Mouse (Mus musculus) forebrain, embryonic 11.5 days (tissue): ENCODE data around the gene Chmp1a. TPM values are rescaled to one million over a fixed set of nuclear protein-coding genes. Genes with fewer than 3 reads are reported as not detected.
A peak's percentile ranks its signal among the peaks of the same experiment; 100 is the strongest.
"Not testable (repeated sequence)": the region's sequence is repeated elsewhere in the genome, so short reads cannot be mapped to it uniquely, and the experiment has no call there.

Experiments
- ATAC-seq: fragments of 200-750 bp; cut with Nextera tagmentation; replicated peaks from 2 replicates; pipeline ENCODE4 v1.8.0; 2017; ENCODE audit warnings: moderate TSS enrichment; ENCODE audit not compliant: low FRiP score
- DNase-seq: peaks from one replicate; pipeline ENCODE4 v3.0.0-alpha.2; 2017; ENCODE audit warnings: low spot score
- H3K27ac ChIP-seq: fragments of 300-500 bp; sonication (generic); 2 replicates; pipeline ENCODE4 v1.5.1; 2014; ENCODE audit warnings: low read depth, low read length
- H3K27me3 ChIP-seq: fragments of 300-500 bp; sonication (generic); 2 replicates; pipeline ENCODE4 v1.6.1; 2014; ENCODE audit warnings: mild to moderate bottlenecking, low read length, mixed read lengths; ENCODE audit not compliant: control insufficient read depth, insufficient read depth
- H3K36me3 ChIP-seq: fragments of 300-500 bp; sonication (generic); 2 replicates; pipeline ENCODE4 v1.6.1; 2014; ENCODE audit warnings: mild to moderate bottlenecking, low read length, moderate library complexity, mixed read lengths; ENCODE audit not compliant: control insufficient read depth, insufficient read depth
- H3K4me1 ChIP-seq: fragments of 300-500 bp; sonication (generic); replicated peaks from 2 replicates; pipeline ENCODE4 v1.6.1; 2014; ENCODE audit warnings: low read length, mixed read lengths; ENCODE audit not compliant: control insufficient read depth, insufficient read depth
- H3K4me2 ChIP-seq: fragments of 300-500 bp; sonication (generic); 2 replicates; pipeline ENCODE4 v1.6.1; 2014; ENCODE audit warnings: low read depth, mild to moderate bottlenecking, low read length, moderate library complexity, mixed read lengths; ENCODE audit not compliant: severe bottlenecking
- H3K4me3 ChIP-seq: fragments of 300-500 bp; sonication (generic); 2 replicates; pipeline ENCODE4 v1.5.1; 2014; ENCODE audit warnings: low read depth, low read length
- H3K9ac ChIP-seq: fragments of 300-500 bp; sonication (generic); 2 replicates; pipeline ENCODE4 v1.6.1; 2014; ENCODE audit warnings: low read length
- H3K9me3 ChIP-seq: fragments of 300-500 bp; sonication (generic); 2 replicates; pipeline ENCODE4 v1.6.1; 2016; ENCODE audit warnings: low read length, mixed read lengths; ENCODE audit not compliant: control insufficient read depth
- WGBS: fragments of 180-500 bp; shearing (Covaris S2); extraction: QIAGEN DNeasy Blood & Tissue Kit; methylation state at CpG from one replicate; pipeline ENCODE4 v1.1.7; 2014; 5-methylcytosine and 5-hydroxymethylcytosine counted together
- polyA plus RNA-seq: library from polyadenylated mRNA; unstranded; fragments of >200 nt; fragmentation: Nextera tagmentation; extraction: Ambion mirVana; gene quantifications from 2 replicates; pipeline ENCODE4 v1.2.1, GENCODE M21; 2014

The Chmp1a gene
- polyA plus RNA-seq, 1 experiment from 2014 or later = 117 TPM

DNA sequence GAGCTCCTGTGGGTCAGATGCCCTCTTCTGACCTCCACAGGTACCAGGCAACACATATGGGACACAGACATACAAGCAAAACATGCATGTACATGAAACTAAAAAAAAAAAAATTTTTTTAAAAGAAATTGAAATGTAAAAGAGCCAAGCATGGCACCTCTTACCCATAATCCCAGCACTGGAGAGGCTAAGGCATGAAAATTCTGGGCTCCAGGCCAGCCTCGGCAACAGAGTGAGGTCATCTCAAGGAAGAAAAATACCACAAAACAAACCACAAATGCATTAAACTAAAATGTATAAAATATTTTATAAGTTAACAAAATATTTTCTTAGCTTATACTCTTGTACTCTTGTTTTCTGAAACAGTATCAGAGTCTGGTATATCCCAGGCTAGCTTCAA lies 8.4 kb upstream of the Chmp1a start:
- H3K4me1 ChIP-seq = peaks cover 9% of the 10 kb centered on the region; the same call in 1 of the 2 replicates
- no peak overlapping the region for H3K9ac ChIP-seq
- DNase-seq (no peak), ATAC-seq (no peak)
- H3K4me3 ChIP-seq = no peak overlapping the region
- H3K27ac ChIP-seq = no peak overlapping the region
- WGBS = 92% methylated on average over 1 of the region's 1 CpGs
- no peaks in the 10 kb centered on the region for H3K36me3 ChIP-seq
- H3K9me3 ChIP-seq = no peaks in the 10 kb centered on the region
- no peaks in the 10 kb centered on the region for H3K27me3 ChIP-seq
- H3K4me2 ChIP-seq = no peak overlapping the region

- ATAC-seq = no peak
- WGBS = 88% methylated on average over 3 of the region's 3 CpGs
- peaks cover 13% of the 10 kb centered on the region; the same call in 1 of the 2 replicates for H3K4me1 ChIP-seq
These were observed 2.9 kb upstream of the Chmp1a start for GRCm38 (mm10) chr8:123215430-123215829.

GRCm38 (mm10) chr8:123213118-123213772 lies 682 bp upstream of the Chmp1a start:
- peak overlapping the region; percentile 94 for H3K4me2 ChIP-seq
- WGBS = 24% methylated on average over 22 of the region's 22 CpGs
- DNase-seq (no peak), ATAC-seq (no peak; the same call in 1 of the 2 replicates)
- H3K27me3 ChIP-seq = no peaks in the 10 kb centered on the region
- H3K9me3 ChIP-seq = no peaks in the 10 kb centered on the region
- peak overlapping the region; percentile 54 for H3K9ac ChIP-seq
- H3K4me3 ChIP-seq = peak overlapping the region; percentile 94
- H3K27ac ChIP-seq = peak overlapping the region; percentile 9; the same call in 1 of the 2 replicates
- peaks cover 2% of the 10 kb centered on the region; the same call in 1 of the 2 replicates for H3K36me3 ChIP-seq
- peaks cover 13% of the 10 kb centered on the region; the same call in 1 of the 2 replicates for H3K4me1 ChIP-seq

More at GRCm38 (mm10) chr8:123215430-123215829, 2.9 kb upstream of the Chmp1a start:
- Histone ChIP-seq H3K36me3 (no peaks in the 10 kb centered on the region), H3K27ac (no peak overlapping the region), H3K9me3 (no peaks in the 10 kb centered on the region), H3K4me3 (no peak overlapping the region), H3K27me3 (no peaks in the 10 kb centered on the region), H3K4me2 (no peak overlapping the region), H3K9ac (no peak overlapping the region)
- no peak for DNase-seq

- H3K4me1 ChIP-seq = peaks cover 13% of the 10 kb centered on the region; the same call in 1 of the 2 replicates
These were observed 687 bp downstream of the Chmp1a start for GRCm38 (mm10) chr8:123211876-123212275.

DNA sequence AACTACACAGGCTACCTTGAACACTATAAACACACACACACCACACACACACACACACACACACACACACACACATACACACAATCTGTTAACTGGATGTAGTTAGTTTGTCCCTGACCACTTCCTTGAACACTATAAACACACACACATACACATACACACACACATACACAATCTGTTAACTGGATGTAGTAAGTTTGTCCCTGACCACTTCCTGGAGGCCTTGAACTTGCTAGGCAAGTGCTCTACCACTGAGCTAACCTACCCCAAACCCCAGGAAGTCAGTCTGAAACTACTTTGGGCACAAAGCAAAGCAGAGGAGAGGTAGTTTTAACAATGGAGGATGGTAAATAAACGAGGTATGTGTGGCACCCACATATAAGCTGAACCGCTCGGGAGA lies 9.0 kb downstream of the Chmp1a start:
- 94% methylated on average over 3 of the region's 3 CpGs for WGBS
- H3K4me3 ChIP-seq = no peak overlapping the region
- H3K9ac ChIP-seq = no peak overlapping the region
- H3K4me1 ChIP-seq = no peaks in the 10 kb centered on the region
- ATAC-seq = no peak
- H3K27me3 ChIP-seq = no peaks in the 10 kb centered on the region
- no peaks in the 10 kb centered on the region for H3K9me3 ChIP-seq
- H3K27ac ChIP-seq = no peak overlapping the region
- H3K36me3 ChIP-seq = no peaks in the 10 kb centered on the region; the same call in 1 of the 2 replicates
- no peak overlapping the region for H3K4me2 ChIP-seq
- DNase-seq = no peak

More at GRCm38 (mm10) chr8:123211876-123212275, 687 bp downstream of the Chmp1a start:
- WGBS = 56% methylated on average over 10 of the region's 10 CpGs
- H3K9ac ChIP-seq = peak overlapping the region; percentile 89
- H3K36me3 ChIP-seq = peaks cover 2% of the 10 kb centered on the region; the same call in 1 of the 2 replicates
- H3K9me3 ChIP-seq = no peaks in the 10 kb centered on the region
- H3K4me3 ChIP-seq = peak overlapping the region; percentile 94
- ATAC-seq = no peak
- no peak overlapping the region for H3K27ac ChIP-seq
- H3K4me2 ChIP-seq = peak overlapping the region; percentile 94
- no peaks in the 10 kb centered on the region for H3K27me3 ChIP-seq
- no peak for DNase-seq

DNA sequence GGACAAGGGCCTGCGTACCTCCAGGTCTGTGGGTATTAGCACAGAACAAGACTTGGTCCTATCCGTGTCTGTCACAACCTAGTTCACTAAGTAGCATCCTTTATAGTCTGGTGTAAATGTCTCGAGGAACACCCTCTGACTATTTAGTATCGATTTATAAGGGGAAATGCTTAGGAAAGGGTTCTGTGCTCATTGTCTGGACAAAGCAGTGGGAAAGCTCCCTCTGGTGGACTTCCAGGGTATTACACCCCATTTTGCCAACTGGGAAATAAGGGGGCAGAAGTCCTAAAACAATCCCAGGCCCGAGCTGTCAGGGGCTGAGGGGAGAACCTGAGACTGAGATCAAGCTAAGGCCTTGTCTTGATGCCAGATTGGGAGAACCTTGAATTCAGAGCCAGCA lies 10.3 kb downstream of the Chmp1a start:
- H3K27ac ChIP-seq = no peak overlapping the region

DNA sequence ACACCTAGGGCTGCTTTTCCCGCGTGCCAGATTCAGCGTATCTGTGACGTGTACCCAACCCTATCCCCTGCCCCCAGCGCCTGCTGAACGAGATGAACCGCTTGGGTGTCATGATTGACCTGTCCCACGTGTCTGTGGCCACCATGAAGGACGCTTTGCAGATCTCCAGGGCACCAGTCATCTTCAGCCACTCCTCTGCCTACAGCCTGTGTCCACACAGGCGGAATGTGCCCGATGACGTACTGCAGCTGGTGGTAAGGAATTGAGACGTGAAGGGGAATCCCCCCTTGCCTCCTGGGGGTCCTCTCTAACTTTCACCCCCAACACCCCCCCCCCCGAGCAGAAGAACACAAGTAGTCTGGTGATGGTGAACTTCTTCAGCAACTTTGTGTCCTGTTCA lies 12.7 kb downstream of the Chmp1a start:
- DNase-seq (no peak), ATAC-seq (no peak)
- 77% methylated on average over 14 of the region's 14 CpGs for WGBS
- Histone ChIP-seq H3K36me3 (no peaks in the 10 kb centered on the region), H3K4me1 (no peaks in the 10 kb centered on the region), H3K9ac (no peak overlapping the region), H3K27ac (no peak overlapping the region), H3K4me2 (no peak overlapping the region), H3K4me3 (no peak overlapping the region), H3K27me3 (no peaks in the 10 kb centered on the region), H3K9me3 (no peaks in the 10 kb centered on the region)

More for the DNA sequence above, 10.3 kb downstream of the Chmp1a start:
- Histone ChIP-seq H3K9ac (no peak overlapping the region), H3K4me2 (no peak overlapping the region), H3K4me1 (no peaks in the 10 kb centered on the region), H3K9me3 (no peaks in the 10 kb centered on the region), H3K36me3 (no peaks in the 10 kb centered on the region; the same call in 1 of the 2 replicates), H3K27me3 (no peaks in the 10 kb centered on the region), H3K4me3 (no peak overlapping the region)
- DNase-seq (peak; percentile 85), ATAC-seq (no peak)
- 27% methylated on average over 5 of the region's 5 CpGs for WGBS

DNA sequence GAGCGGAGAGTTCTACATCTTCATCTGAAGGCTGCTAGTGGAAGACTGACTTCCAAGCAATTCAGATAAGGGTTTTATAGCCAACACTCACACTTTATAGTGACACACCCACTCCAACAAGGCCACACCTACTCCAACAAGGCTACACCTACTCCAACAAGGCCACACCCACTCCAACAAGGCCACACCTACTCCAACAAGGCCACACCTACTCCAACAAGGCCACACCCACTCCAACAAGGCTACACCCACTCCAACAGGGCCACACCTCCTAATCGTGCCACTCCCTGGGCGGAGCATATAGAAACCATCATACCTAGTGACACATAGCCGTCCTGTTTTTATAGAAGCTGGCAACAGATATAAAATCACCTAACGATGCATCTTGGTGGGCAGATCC lies 15.5 kb downstream of the Chmp1a start:
- H3K27me3 ChIP-seq, H3K9ac ChIP-seq, DNase-seq, H3K4me2 ChIP-seq, ATAC-seq, H3K4me1 ChIP-seq, H3K9me3 ChIP-seq, H3K27ac ChIP-seq, H3K36me3 ChIP-seq, H3K4me3 ChIP-seq: not testable (repeated sequence)
- 80% methylated on average over 5 of the region's 5 CpGs for WGBS

DNA sequence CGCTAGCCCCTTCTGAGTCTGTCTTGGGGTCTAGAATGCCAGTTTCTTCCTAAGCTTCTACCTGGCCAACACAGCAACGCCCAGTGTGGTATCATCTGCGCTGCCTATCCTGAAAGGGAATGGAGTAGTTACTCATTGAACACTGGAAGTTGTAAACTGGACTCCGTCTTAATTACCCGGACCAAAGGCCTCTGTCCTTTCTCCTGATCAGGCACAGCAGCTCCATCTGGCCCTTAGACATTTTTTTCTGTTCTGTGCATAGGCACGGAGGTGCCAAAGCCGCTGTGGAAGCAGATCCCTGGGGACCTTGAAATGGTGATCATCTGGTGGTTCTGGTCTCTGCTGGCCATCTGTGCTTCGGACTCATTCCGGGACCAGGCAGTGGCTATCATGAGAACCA lies 18.8 kb downstream of the Chmp1a start:
- H3K36me3 ChIP-seq = no peaks in the 10 kb centered on the region
- no peak overlapping the region for H3K9ac ChIP-seq
- H3K9me3 ChIP-seq = no peaks in the 10 kb centered on the region
- WGBS = 93% methylated on average over 9 of the region's 9 CpGs
- no peak overlapping the region for H3K4me3 ChIP-seq
- H3K4me1 ChIP-seq = no peaks in the 10 kb centered on the region
- DNase-seq = no peak
- no peak overlapping the region for H3K27ac ChIP-seq
- H3K4me2 ChIP-seq = no peak overlapping the region
- no peaks in the 10 kb centered on the region for H3K27me3 ChIP-seq
- ATAC-seq = no peak
